Mouse (Mus musculus) midbrain, postnatal 0 days (tissue): Measurements from ENCODE around the gene Tmem131. TPM values are rescaled to one million over a fixed set of nuclear protein-coding genes. Genes with fewer than 3 reads are reported as not detected.

ENCODE experiments used
- ATAC-seq: fragments of 200-750 bp; cut with Nextera tagmentation; 2 replicates; pipeline ENCODE4 v1.8.0; 2017; ENCODE audit warnings: moderate number of reproducible peaks, mild to moderate bottlenecking, moderate TSS enrichment, moderate library complexity; ENCODE audit not compliant: low FRiP score
- DNase-seq: peaks from one replicate; pipeline ENCODE4 v3.0.0-alpha.2; 2015; ENCODE audit warnings: low spot score
- H3K27ac ChIP-seq: fragments of 300-500 bp; sonication (generic); 2 replicates; pipeline ENCODE4 v1.5.1; 2014; ENCODE audit warnings: low read depth, mild to moderate bottlenecking, low read length, mixed read lengths
- H3K27me3 ChIP-seq: fragments of 300-500 bp; sonication (generic); 2 replicates; pipeline ENCODE4 v1.6.1; 2014; ENCODE audit warnings: low read length, control low read depth, mixed read lengths; ENCODE audit not compliant: insufficient read depth
- H3K36me3 ChIP-seq: fragments of 300-500 bp; sonication (generic); 2 replicates; pipeline ENCODE4 v1.6.1; 2014; ENCODE audit warnings: low read length, control low read depth, mixed read lengths; ENCODE audit not compliant: insufficient read depth
- H3K4me1 ChIP-seq: fragments of 300-500 bp; sonication (generic); 2 replicates; pipeline ENCODE4 v1.6.1; 2014; ENCODE audit warnings: mild to moderate bottlenecking, control low read depth, antibody characterized with exemption, low read length, mixed read lengths; ENCODE audit not compliant: insufficient read depth
- H3K4me2 ChIP-seq: fragments of 300-500 bp; sonication (generic); 2 replicates; pipeline ENCODE4 v1.6.1; 2014; ENCODE audit warnings: low read depth, mild to moderate bottlenecking, low read length, mixed read lengths; ENCODE audit not compliant: poor library complexity, severe bottlenecking
- H3K4me3 ChIP-seq: fragments of 300-500 bp; sonication (generic); 2 replicates; pipeline ENCODE4 v1.5.1; 2014; ENCODE audit warnings: low read depth, mild to moderate bottlenecking, low read length, moderate library complexity
- H3K9ac ChIP-seq: fragments of 300-500 bp; sonication (generic); replicated peaks from 2 replicates; pipeline ENCODE4 v1.6.1; 2014; ENCODE audit warnings: mild to moderate bottlenecking, low read length, moderate library complexity, mixed read lengths; ENCODE audit not compliant: poor library complexity, severe bottlenecking
- H3K9me3 ChIP-seq: fragments of 300-500 bp; sonication (generic); 2 replicates; pipeline ENCODE4 v1.6.1; 2016; ENCODE audit warnings: low read length, control low read depth
- CTCF ChIP-seq: IDR thresholded peaks from 2 replicates; pipeline ENCODE4 v1.5.1; 2016; ENCODE audit warnings: antibody characterized with exemption, mild to moderate bottlenecking
- WGBS: fragments of 180-500 bp; shearing (Covaris S2); extraction: QIAGEN DNeasy Blood & Tissue Kit; methylation state at CpG from one replicate; pipeline ENCODE4 v1.1.7; 2014; 5-methylcytosine and 5-hydroxymethylcytosine counted together
- polyA plus RNA-seq: library from polyadenylated mRNA; unstranded; fragments of >200 nt; fragmentation: Nextera tagmentation; extraction: Ambion mirVana; gene quantifications from 2 replicates; pipeline ENCODE4 v1.2.1, GENCODE M21; 2015
- total RNA-seq: library from RNA; depleted of rRNA; stranded (reverse); fragments of >200 nt; gene quantifications from 2 replicates; pipeline ENCODE4 v1.2.3, GENCODE M21; 2014

The Tmem131 gene
- total and polyA plus RNA-seq, 2 experiments from 2014 or later, result 11.1 to 25.8 TPM

DNA sequence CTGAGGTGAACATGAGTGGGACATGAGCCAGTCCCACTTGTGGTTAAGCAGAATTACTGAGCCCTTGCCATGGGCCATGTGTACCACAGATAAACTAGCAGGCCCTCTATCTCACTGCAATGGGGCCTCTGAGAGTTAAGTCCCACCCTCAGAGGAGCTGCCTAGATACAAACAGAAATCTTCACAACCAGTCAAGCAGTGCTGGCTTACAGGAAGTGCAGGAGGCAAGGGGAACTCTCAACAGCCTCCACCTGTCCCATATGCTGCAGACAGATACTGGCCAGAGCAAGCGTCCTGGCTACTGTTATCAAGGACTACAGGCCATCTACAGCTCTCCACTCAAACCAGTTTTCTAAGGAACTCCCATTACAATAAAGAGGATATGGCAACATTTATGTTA lies 23.7 kb downstream of the Tmem131 start:
- H3K4me1 ChIP-seq, result peaks cover 17% of the 10 kb centered on the region; the same call in 1 of the 2 replicates
- ATAC-seq (no peak), DNase-seq (no peak)
- no peaks in the 10 kb centered on the region for H3K27me3 ChIP-seq
- no peak for TF ChIP-seq CTCF
- no peak overlapping the region for H3K4me2 ChIP-seq
- no peaks in the 10 kb centered on the region for H3K36me3 ChIP-seq
- 74% methylated on average over 1 of the region's 1 CpGs for WGBS
- H3K9ac ChIP-seq, result no peak overlapping the region
- no peak overlapping the region for H3K4me3 ChIP-seq
- H3K27ac ChIP-seq, result peak overlapping the region; percentile 18; the same call in 1 of the 2 replicates
- no peaks in the 10 kb centered on the region for H3K9me3 ChIP-seq

DNA sequence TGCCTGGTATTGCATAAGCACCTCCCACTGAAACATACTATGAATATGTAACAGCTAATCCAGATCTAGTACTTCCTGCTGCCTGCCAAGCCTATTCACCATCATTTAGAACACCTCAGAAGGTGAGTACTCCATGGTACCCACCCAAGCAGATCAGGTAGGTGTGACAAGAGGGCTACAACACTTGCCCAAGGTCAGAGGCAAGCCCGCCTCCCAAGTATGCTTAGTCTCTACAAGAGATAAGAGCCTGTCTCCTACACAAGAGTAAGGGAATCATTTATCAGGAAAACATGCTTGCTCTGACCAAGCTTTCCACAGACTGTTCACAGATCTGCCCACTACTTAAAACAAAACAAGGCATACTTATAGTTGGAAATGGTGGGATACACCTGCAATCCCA lies 26.0 kb downstream of the Tmem131 start:
- no peak for DNase-seq
- H3K27me3 ChIP-seq, result no peaks in the 10 kb centered on the region
- no peak for TF ChIP-seq CTCF

DNA sequence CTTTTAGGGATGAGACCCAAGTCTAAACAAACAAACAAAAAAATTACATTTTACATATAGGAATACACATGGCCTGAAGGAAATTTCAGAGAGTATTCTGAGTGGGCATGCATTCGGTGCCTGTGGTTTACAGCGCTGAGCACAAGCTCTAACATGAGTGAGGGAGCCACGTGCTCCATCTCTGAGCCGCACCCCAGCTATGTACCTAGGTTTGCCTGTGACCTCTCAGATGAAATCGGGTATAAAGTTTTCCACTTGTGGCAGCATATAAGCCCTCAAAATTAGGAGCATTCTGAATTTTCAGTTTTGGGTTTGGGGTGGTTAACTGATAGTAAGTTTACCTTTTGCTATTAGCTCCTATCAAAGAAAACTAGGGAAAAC lies 28.3 kb downstream of the Tmem131 start:
- no peak overlapping the region for H3K9ac ChIP-seq
- no peak overlapping the region for H3K27ac ChIP-seq
- H3K9me3 ChIP-seq, result no peaks in the 10 kb centered on the region
- H3K4me2 ChIP-seq, result no peak overlapping the region
- no peaks in the 10 kb centered on the region for H3K36me3 ChIP-seq
- no peak for ATAC-seq
- H3K4me1 ChIP-seq, result peaks cover 3% of the 10 kb centered on the region; the same call in 1 of the 2 replicates
- WGBS, result 89% methylated on average over 5 of the region's 5 CpGs
- TF ChIP-seq CTCF, result no peak
- H3K4me3 ChIP-seq, result no peak overlapping the region
- H3K27me3 ChIP-seq, result no peaks in the 10 kb centered on the region
- no peak for DNase-seq

More for the DNA sequence above, 26.0 kb downstream of the Tmem131 start:
- Histone ChIP-seq H3K4me3 (no peak overlapping the region), H3K27ac (no peak overlapping the region), H3K9me3 (no peaks in the 10 kb centered on the region), H3K9ac (no peak overlapping the region), H3K4me1 (peaks cover 17% of the 10 kb centered on the region; the same call in 1 of the 2 replicates), H3K4me2 (no peak overlapping the region), H3K36me3 (no peaks in the 10 kb centered on the region)
- 100% methylated on average over 1 of the region's 1 CpGs for whole genome bisulfite sequencing
- ATAC-seq, result no peak

DNA sequence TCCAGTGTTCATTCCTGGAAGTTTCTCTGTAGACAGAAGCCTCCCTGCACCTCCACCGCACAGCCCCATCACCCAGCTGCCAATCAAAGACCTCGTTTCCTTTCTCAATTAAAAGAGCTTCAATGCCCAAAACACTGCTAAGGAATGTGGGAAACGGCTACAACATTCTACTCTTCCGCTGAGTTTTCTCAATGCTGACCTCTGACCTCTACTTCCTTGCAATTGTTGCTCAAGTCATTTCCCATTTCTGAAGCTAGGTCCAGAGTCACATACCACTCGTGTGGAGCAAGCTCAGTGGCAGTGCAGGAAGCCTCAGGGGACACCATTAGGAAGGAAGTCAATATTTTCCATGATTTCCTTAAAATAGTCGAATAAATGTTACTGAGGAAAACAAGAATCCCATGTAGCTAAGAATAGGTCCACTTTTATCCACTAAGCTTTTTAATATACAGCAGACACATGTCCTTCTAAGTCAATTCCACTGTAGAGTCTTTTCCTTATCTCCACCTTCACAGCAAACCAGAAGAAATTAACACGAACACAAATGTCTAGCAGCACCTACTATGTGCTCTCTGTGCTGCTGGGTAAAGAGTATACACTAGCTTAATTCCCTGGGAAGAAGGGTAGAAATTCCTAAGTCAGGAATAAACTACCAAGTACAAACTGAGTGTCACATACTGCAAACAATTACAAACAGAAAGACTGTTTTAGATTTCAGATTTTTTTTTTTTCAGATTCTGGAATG lies 28.8 kb downstream of the Tmem131 start:
- DNase-seq, result no peak
- no peak overlapping the region for H3K9ac ChIP-seq
- no peak overlapping the region for H3K27ac ChIP-seq
- no peaks in the 10 kb centered on the region for H3K27me3 ChIP-seq
- peaks cover under 1% of the 10 kb centered on the region; the same call in 1 of the 2 replicates for H3K4me1 ChIP-seq
- no peak overlapping the region for H3K4me3 ChIP-seq
- no peak for TF ChIP-seq CTCF
- H3K36me3 ChIP-seq, result no peaks in the 10 kb centered on the region
- no peaks in the 10 kb centered on the region for H3K9me3 ChIP-seq
- no peak for ATAC-seq
- H3K4me2 ChIP-seq, result no peak overlapping the region
- WGBS, result 58% methylated on average over 7 of the region's 7 CpGs

DNA sequence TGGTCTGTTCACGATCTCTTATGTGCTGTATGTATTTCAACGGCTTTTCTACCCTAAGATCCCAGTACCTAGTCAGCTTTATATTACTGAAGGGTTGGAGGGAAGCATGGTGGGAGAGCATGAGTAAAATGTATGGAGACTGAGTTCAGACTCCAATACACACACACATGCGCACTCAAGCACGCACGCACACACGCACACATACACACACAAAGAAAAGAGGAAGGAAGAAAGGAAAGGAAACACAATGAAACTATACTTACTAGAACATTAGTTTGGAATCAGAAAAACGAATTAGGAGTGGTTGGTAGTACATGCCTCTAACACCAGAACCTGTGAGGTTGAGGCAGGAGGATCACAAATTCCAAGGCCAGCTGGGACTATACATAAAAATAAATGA lies 29.7 kb downstream of the Tmem131 start:
- H3K4me2 ChIP-seq, result no peak overlapping the region
- H3K4me1 ChIP-seq, result no peaks in the 10 kb centered on the region
- TF ChIP-seq CTCF, result no peak
- no peaks in the 10 kb centered on the region for H3K36me3 ChIP-seq
- DNase-seq (no peak), ATAC-seq (no peak)
- 95% methylated on average over 7 of the region's 7 CpGs for whole genome bisulfite sequencing
- H3K9ac ChIP-seq, result no peak overlapping the region
- no peak overlapping the region for H3K4me3 ChIP-seq
- no peaks in the 10 kb centered on the region for H3K9me3 ChIP-seq
- H3K27me3 ChIP-seq, result no peaks in the 10 kb centered on the region
- no peak overlapping the region for H3K27ac ChIP-seq

DNA sequence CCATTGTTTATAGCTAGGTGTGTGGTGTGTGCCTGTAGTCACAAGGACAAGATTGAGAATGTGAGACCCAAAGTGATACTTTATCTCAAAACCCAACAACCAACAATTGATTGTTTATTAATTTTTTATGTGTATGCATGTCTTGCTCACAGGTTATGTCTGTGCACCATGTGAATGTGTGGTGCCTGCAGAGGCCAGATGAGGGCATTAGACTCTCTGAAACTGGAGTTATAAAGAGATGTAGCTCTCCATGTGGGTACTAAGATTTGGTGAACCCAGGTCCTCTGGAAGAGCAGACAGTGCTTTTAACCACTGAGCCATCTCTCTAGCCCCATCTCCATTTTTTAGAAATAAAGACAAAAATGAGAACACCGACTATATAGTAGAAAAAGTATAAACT lies 31.2 kb downstream of the Tmem131 start:
- H3K27me3 ChIP-seq, result no peaks in the 10 kb centered on the region
- no peak overlapping the region for H3K4me3 ChIP-seq
- 96% methylated on average over 1 of the region's 1 CpGs for WGBS
- H3K4me2 ChIP-seq, result no peak overlapping the region
- TF ChIP-seq CTCF, result 0 out of 2 replicates have a peak, but pooled peaks have one; percentile 22
- H3K9me3 ChIP-seq, result no peaks in the 10 kb centered on the region
- H3K9ac ChIP-seq, result no peak overlapping the region
- H3K36me3 ChIP-seq, result no peaks in the 10 kb centered on the region
- DNase-seq, result no peak
- no peaks in the 10 kb centered on the region for H3K4me1 ChIP-seq
- no peak overlapping the region for H3K27ac ChIP-seq
- ATAC-seq, result no peak
